Mouse (Mus musculus): Measurements from ENCODE around the gene Lrp8.

GRCm38 (mm10) chr4:107892663-107893062 lies 90.6 kb downstream of the Lrp8 start:
- no peak for TF ChIP-seq HCFC1 (IDR thresholded peaks at IDR 0.05; ENCODE audit: borderline replicate concordance, insufficient read depth, low read length)
- TF ChIP-seq MAFK (IDR thresholded peaks at IDR 0.05; ENCODE audit: insufficient read depth, low read depth, low read length): no peak
- TF ChIP-seq ZC3H11A (IDR thresholded peaks at IDR 0.05; ENCODE audit: borderline replicate concordance, low read depth, low read length): no peak
- no peak for TF ChIP-seq ZNF384 (IDR thresholded peaks at IDR 0.05; ENCODE audit: low read depth, low read length)
- no peak for TF ChIP-seq CHD2 (IDR thresholded peaks at IDR 0.05; ENCODE audit: low read depth, low read length)
